ENCODE assay signal across 28 mouse cellular contexts in the genomic region with DNA sequence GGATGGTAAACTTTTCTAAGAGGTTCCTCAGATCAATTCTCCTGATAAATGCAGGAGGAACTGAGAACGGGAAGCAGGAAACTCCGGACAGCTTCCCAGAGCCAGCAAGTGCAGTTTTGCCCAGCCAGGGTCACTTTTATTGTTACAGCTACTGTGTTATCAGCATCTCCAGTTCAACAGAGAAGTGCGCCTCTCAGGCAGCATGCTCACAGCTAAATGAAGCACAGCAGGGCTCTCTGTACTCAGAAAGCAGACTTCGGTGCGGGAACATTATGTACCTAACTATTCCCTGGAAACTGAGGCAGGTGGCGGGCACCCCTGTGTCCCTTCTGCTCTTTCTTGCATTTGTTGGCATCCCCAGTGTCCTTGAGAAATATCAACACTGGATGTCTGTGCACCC. TPM values are rescaled to one million over a fixed set of nuclear protein-coding genes. Genes with fewer than 3 reads are reported as not detected.
"Had no signal": no experiment of that assay in that cellular context is flagged by ENCODE, and none has a peak within 500 bp of the region (broad histone marks: within the 10 kb centered on the region; RNA-seq: fewer than 3 reads in every experiment).

No protein-coding gene starts in this region.

- ATAC-seq: liver, embryonic 12.5 days; midbrain, embryonic 15.5 days had no signal

- H3K27me3 ChIP-seq: limb, embryonic 12.5 days; limb, embryonic 15.5 days; midbrain, embryonic 15.5 days; neural tube, embryonic 12.5 days had no signal

- H3K4me2 ChIP-seq: limb, embryonic 12.5 days; limb, embryonic 15.5 days; liver, embryonic 12.5 days; liver, embryonic 15.5 days; midbrain, embryonic 15.5 days; neural tube, embryonic 12.5 days; neural tube, embryonic 15.5 days had no signal

- DNase-seq: kidney, adult 11 months; kidney, adult 9 months; kidney, postnatal 14 days; kidney, postnatal 4 days; left cerebral cortex, postnatal 4 days; lung, adult 2 months; lung, postnatal 14 days; lung, postnatal 4 days; right cerebral cortex, adult 18-20 months; right cerebral cortex, postnatal 14 days; right cerebral cortex, postnatal 4 days; thymus, postnatal 25 days had no signal

- H3K9ac ChIP-seq: limb, embryonic 12.5 days; limb, embryonic 15.5 days; liver, embryonic 12.5 days; liver, embryonic 15.5 days; midbrain, embryonic 15.5 days; neural tube, embryonic 12.5 days; neural tube, embryonic 15.5 days had no signal

- H3K36me3 ChIP-seq: limb, embryonic 15.5 days; liver, embryonic 15.5 days; midbrain, embryonic 10.5 days; midbrain, embryonic 15.5 days; neural tube, embryonic 12.5 days; neural tube, embryonic 15.5 days had no signal

- H3K9me3 ChIP-seq: limb, embryonic 12.5 days; limb, embryonic 15.5 days; liver, embryonic 12.5 days; liver, embryonic 15.5 days; midbrain, embryonic 10.5 days; midbrain, embryonic 15.5 days; neural tube, embryonic 12.5 days; neural tube, embryonic 15.5 days had no signal

- H3K4me3 ChIP-seq: limb, embryonic 12.5 days; limb, embryonic 15.5 days; liver, embryonic 12.5 days; liver, embryonic 15.5 days; midbrain, embryonic 10.5 days; midbrain, embryonic 15.5 days; neural tube, embryonic 12.5 days; neural tube, embryonic 15.5 days had no signal

- H3K27ac ChIP-seq: limb, embryonic 12.5 days; limb, embryonic 15.5 days; liver, embryonic 12.5 days; liver, embryonic 15.5 days; midbrain, embryonic 10.5 days; midbrain, embryonic 15.5 days; neural tube, embryonic 12.5 days; neural tube, embryonic 15.5 days had no signal

RNA-seq across cellular contexts. Expression of gene Gm42878, which starts 50.9 kb away (rescaled TPM):
- total RNA-seq: layer of hippocampus, adult 18-20 months; layer of hippocampus, postnatal 14 days; left cerebral cortex, adult 8-10 months; left cerebral cortex, postnatal 14 days; left cerebral cortex, postnatal 4 days; megakaryocyte, adult 5-6 weeks had no signal
- polyA plus RNA-seq: kidney, embryonic 16.5 days; limb, embryonic 12.5 days; limb, embryonic 15.5 days; liver, embryonic 12.5 days; liver, embryonic 15.5 days; lung, embryonic 16.5 days; midbrain, embryonic 10.5 days; midbrain, embryonic 15.5 days; neural tube, embryonic 12.5 days; neural tube, embryonic 15.5 days; thymus, postnatal 0 days had no signal
